Mouse (Mus musculus) hindbrain, embryonic 14.5 days (tissue): Measurements from ENCODE around the gene Lin28a. TPM values are rescaled to one million over a fixed set of nuclear protein-coding genes. Genes with fewer than 3 reads are reported as not detected.
"Not testable (repeated sequence)": the region's sequence is repeated elsewhere in the genome, so short reads cannot be mapped to it uniquely, and the experiment has no call there.

Experiments
- ATAC-seq: fragments of 200-750 bp; cut with Nextera tagmentation; 2 replicates; pipeline ENCODE4 v1.8.0; 2017; ENCODE audit warnings: moderate number of reproducible peaks, mild to moderate bottlenecking, moderate TSS enrichment, moderate library complexity; ENCODE audit not compliant: low FRiP score
- DNase-seq: peaks from one replicate; pipeline ENCODE4 v3.0.0-alpha.2; 2015; ENCODE audit warnings: low spot score
- H3K27ac ChIP-seq: fragments of 300-500 bp; sonication (generic); 2 replicates; pipeline ENCODE4 v1.5.1; 2014; ENCODE audit warnings: mild to moderate bottlenecking, moderate library complexity
- H3K27me3 ChIP-seq: fragments of 300-500 bp; sonication (generic); 2 replicates; pipeline ENCODE4 v1.6.1; 2014; ENCODE audit warnings: mild to moderate bottlenecking, low read length, mixed read lengths; ENCODE audit not compliant: control insufficient read depth, insufficient read depth
- H3K36me3 ChIP-seq: fragments of 300-500 bp; sonication (generic); replicated peaks from 2 replicates; pipeline ENCODE4 v1.6.1; 2014; ENCODE audit not compliant: control insufficient read depth, insufficient read depth
- H3K4me1 ChIP-seq: fragments of 300-500 bp; sonication (generic); replicated peaks from 2 replicates; pipeline ENCODE4 v1.6.1; 2014; ENCODE audit warnings: antibody characterized with exemption, low read length, mixed read lengths; ENCODE audit not compliant: control insufficient read depth, insufficient read depth
- H3K4me2 ChIP-seq: fragments of 300-500 bp; sonication (generic); replicated peaks from 2 replicates; pipeline ENCODE4 v1.6.1; 2014; ENCODE audit warnings: mild to moderate bottlenecking, moderate library complexity
- H3K4me3 ChIP-seq: fragments of 300-500 bp; sonication (generic); replicated peaks from 2 replicates; pipeline ENCODE4 v1.5.1; 2014; ENCODE audit warnings: mild to moderate bottlenecking, low read length
- H3K9ac ChIP-seq: fragments of 300-500 bp; sonication (generic); 2 replicates; pipeline ENCODE4 v1.6.1; 2014
- H3K9me3 ChIP-seq: fragments of 300-500 bp; sonication (generic); 2 replicates; pipeline ENCODE4 v1.6.1; 2016; ENCODE audit warnings: low read length; ENCODE audit not compliant: control insufficient read depth
- WGBS: fragments of 180-500 bp; shearing (Covaris S2); extraction: QIAGEN DNeasy Blood & Tissue Kit; methylation state at CpG from one replicate; pipeline ENCODE4 v1.1.7; 2014; 5-methylcytosine and 5-hydroxymethylcytosine counted together
- polyA plus RNA-seq: library from polyadenylated mRNA; unstranded; fragments of >200 nt; fragmentation: Nextera tagmentation; extraction: Ambion mirVana; gene quantifications from 2 replicates; pipeline ENCODE4 v1.2.1, GENCODE M21; 2014

Gene Lin28a
- polyA plus RNA-seq, 1 experiment from 2014 or later: 0.13 TPM

DNA sequence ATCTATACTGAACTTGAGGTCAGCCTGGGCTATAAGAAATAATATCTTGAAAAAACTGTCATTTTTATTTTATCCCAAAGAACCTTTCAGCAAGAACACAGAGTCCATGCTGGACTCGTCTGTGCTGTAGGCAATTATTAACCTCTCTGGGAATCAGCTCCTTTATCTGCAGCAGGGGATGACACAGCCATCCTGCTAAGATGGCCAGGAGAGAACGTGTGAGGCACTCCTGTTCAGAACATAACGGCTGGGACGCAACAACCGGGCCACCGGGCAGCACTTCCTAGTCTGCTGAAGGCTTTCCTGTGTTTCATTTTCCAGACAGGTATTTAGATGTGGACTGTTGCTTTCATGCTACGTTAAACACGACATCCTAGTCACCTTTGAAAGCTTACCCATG is 23.9 kb downstream of the Lin28a start:
- WGBS: 88% methylated on average over 8 of the region's 8 CpGs
- Histone ChIP-seq H3K4me3 (no peak overlapping the region), H3K9ac (no peak overlapping the region), H3K36me3 (peaks cover 68% of the 10 kb centered on the region), H3K27me3 (no peaks in the 10 kb centered on the region), H3K27ac (no peak overlapping the region), H3K4me2 (no peak overlapping the region), H3K4me1 (peaks cover 3% of the 10 kb centered on the region; the same call in 1 of the 2 replicates), H3K9me3 (no peaks in the 10 kb centered on the region)
- ATAC-seq (no peak), DNase-seq (no peak)

DNA sequence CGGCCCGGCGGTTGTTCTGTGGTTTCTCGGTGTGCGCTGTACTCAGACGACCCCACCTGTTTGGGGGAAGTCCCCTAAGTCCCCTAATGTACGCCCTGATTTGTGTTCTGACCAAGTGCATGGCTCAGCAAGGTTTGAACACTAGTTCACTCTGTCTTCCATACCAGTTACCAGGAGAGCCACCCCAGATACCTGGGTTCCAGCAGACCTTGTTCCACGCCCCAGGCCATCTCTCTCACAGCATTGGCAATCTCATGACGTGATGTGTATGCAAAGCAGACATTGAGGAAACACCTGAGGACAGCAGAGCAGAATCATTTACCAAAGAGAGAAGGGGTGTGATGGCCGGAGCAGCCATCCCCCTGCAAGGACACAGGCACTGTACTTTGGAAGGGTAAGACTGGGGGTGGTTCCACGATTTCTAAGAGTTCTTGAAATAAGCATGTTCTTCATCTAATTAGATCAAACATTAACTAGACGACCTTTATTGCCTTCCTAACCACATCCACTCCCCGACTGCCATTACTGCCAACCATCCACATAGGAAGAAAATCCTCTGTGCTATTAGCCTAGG is 27.5 kb downstream of the Lin28a start:
- H3K36me3 ChIP-seq: peaks cover 89% of the 10 kb centered on the region
- ATAC-seq (no peak), DNase-seq (no peak)
- H3K4me3 ChIP-seq: no peak overlapping the region
- 91% methylated on average over 13 of the region's 13 CpGs for WGBS
- H3K27me3 ChIP-seq: no peaks in the 10 kb centered on the region
- no peak overlapping the region for H3K9ac ChIP-seq
- no peak overlapping the region for H3K4me2 ChIP-seq
- no peak overlapping the region for H3K27ac ChIP-seq
- H3K9me3 ChIP-seq: no peaks in the 10 kb centered on the region
- no peaks in the 10 kb centered on the region for H3K4me1 ChIP-seq

DNA sequence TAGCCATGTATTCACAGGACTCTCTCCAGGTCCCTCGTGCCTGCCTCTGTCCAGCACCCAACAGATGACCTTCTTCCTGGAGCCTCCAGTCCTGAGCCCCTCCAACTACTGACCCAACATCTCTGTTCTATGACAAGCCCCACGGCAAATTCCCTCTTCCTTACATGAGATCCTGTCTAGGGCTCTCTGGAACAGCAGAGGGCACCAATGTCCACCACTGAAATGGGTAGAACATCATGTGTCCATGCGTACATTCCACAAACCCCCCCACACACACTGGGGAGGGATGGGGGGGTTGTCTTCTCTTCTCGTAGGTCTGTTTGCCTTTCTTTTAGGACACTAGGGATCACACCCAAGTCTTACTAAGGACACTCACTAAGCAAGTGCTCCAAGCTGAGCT is 28.6 kb downstream of the Lin28a start:
- Histone ChIP-seq H3K27me3 (no peaks in the 10 kb centered on the region), H3K4me1 (no peaks in the 10 kb centered on the region), H3K9ac (no peak overlapping the region), H3K36me3 (peaks cover 89% of the 10 kb centered on the region), H3K4me2 (no peak overlapping the region), H3K27ac (no peak overlapping the region), H3K4me3 (no peak overlapping the region), H3K9me3 (no peaks in the 10 kb centered on the region)
- ATAC-seq (no peak), DNase-seq (no peak)
- WGBS: 64% methylated on average over 4 of the region's 4 CpGs

DNA sequence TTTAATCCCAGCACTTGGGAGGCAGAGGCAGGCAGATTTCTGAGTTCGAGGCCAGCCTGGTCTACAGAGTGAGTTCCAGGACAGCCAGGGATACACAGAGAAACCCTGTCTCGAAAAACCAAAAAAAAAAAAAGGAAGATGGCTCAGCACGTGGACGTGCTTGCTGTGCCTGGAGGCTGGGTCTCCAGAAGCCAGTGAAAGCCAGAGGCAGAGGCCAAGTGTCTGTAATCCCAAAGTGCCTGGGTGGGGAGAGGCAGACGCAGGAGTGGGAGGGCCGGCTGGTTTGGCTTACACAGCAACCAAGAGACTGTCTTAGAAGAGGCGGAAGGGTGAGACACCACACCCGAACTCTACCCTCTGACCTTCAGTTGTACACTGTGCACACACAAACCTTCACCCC is 30.4 kb downstream of the Lin28a start:
- H3K27me3 ChIP-seq, H3K4me2 ChIP-seq, H3K4me3 ChIP-seq, H3K9me3 ChIP-seq, H3K27ac ChIP-seq, ATAC-seq, H3K4me1 ChIP-seq, DNase-seq, H3K9ac ChIP-seq: not testable (repeated sequence)
- H3K36me3 ChIP-seq: peaks cover 79% of the 10 kb centered on the region
- 90% methylated on average over 7 of the region's 8 CpGs for WGBS

DNA sequence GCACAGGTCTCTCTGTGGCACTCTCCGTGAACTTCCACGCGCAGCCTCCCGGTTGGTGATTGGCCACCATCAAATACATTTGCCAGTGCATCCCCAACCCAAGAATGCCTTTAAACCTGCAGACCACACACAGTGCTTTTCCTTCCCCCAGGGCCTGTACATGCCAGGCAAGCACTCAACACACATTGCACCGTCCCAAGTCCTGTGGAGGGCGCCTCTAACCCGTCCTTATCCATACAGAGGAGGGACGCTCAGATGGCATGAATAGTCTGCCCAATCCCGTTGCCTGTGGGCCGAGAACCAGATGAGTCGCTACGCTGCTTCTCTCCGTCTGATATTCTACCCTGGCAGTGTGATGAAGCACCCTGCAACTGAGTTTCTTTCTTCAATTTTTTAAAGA is 35.7 kb downstream of the Lin28a start:
- Histone ChIP-seq H3K27ac (no peak overlapping the region), H3K9me3 (no peaks in the 10 kb centered on the region), H3K36me3 (peaks cover 72% of the 10 kb centered on the region), H3K27me3 (no peaks in the 10 kb centered on the region), H3K4me3 (no peak overlapping the region), H3K4me1 (no peaks in the 10 kb centered on the region), H3K9ac (no peak overlapping the region), H3K4me2 (no peak overlapping the region)
- ATAC-seq: no peak
- 83% methylated on average over 13 of the region's 13 CpGs for WGBS
- DNase-seq: no peak

DNA sequence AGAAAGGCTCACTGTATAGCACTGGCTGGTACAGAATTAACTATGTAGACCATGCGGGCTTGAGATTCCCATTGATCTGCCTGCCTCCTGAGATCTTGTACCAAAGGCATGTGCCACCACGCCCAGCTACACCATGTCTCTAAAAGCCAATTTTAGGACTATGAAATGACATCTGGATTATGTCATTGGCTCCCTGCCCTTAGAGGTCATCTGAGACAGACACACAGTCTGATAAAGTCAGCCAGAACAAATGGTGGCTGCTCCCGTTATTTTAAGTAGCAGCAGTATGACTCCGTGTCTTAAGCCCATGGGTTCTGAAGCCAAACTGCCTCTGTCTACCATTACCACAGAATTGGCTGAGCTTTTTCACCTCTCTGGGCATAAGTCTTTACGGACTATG is 38.1 kb downstream of the Lin28a start:
- no peak for ATAC-seq
- Histone ChIP-seq H3K9ac (no peak overlapping the region), H3K27ac (no peak overlapping the region), H3K36me3 (peaks cover 68% of the 10 kb centered on the region), H3K4me2 (no peak overlapping the region), H3K27me3 (no peaks in the 10 kb centered on the region), H3K4me1 (no peaks in the 10 kb centered on the region), H3K4me3 (no peak overlapping the region), H3K9me3 (no peaks in the 10 kb centered on the region)
- 93% methylated on average over 5 of the region's 5 CpGs for WGBS
- no peak for DNase-seq

DNA sequence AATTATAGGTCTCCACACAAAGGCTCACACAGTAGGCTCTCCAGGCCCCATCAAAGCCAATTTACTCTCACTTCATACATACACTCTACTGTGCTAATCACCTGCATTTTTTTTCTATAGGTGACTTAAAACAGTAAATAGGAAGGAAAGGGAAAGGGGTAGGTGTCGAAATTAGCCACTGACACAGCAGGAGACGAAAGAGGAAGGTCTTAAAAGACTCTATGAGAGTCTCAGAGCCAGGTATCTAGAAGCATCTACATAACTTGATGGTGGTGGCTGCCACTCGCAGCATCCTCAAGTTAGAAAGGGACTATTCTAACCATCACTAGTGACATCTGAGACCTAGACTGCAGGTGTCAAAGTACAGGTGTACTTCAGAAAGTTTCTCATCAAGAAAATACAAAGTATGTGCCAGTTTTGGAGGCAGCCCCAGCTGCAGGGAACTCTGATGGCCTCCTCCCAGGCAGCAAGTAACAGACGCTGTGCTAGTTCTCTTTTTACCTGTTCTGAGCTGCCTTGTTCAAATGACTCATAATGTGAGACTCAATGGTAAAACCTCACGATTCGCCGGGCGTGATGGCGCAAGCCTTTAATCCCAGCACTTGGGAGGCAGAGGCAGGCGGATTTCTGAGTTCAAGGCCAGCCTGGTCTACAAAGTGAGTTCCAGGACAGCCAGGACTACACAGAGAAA is 40.5 kb downstream of the Lin28a start:
- Histone ChIP-seq H3K4me2 (no peak overlapping the region), H3K4me3 (no peak overlapping the region), H3K36me3 (peaks cover 65% of the 10 kb centered on the region), H3K27me3 (no peaks in the 10 kb centered on the region), H3K27ac (no peak overlapping the region), H3K9ac (no peak overlapping the region), H3K4me1 (no peaks in the 10 kb centered on the region), H3K9me3 (no peaks in the 10 kb centered on the region)
- 93% methylated on average over 10 of the region's 10 CpGs for WGBS
- ATAC-seq (no peak), DNase-seq (no peak)

DNA sequence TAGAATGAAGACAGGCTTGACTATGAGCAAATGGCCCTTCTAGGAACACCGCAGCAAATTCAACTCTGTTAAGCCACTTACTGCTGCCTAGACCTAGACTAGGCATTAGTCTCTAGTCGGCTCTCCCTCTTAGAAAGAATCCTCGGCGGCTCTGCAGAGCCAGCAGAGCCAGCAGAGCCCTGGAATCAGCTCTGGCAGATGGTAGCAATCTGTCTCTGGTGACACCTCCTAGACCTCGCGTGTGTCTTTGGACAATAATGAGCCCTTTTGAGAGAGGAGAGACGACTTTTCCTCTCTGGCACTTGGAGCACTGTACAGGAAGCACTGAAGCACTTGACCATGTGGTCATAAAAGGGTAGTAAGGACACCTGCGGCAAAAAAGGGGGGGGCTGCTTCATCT is 46.9 kb downstream of the Lin28a start:
- peaks cover 25% of the 10 kb centered on the region for H3K4me1 ChIP-seq
- H3K9me3 ChIP-seq: no peaks in the 10 kb centered on the region
- ATAC-seq (no peak), DNase-seq (no peak)
- H3K27ac ChIP-seq: peak overlapping the region; percentile 38
- no peak overlapping the region for H3K9ac ChIP-seq
- no peak overlapping the region for H3K4me3 ChIP-seq
- peaks cover 24% of the 10 kb centered on the region; the same call in 1 of the 2 replicates for H3K36me3 ChIP-seq
- WGBS: 51% methylated on average over 8 of the region's 8 CpGs
- no peak overlapping the region for H3K4me2 ChIP-seq
- H3K27me3 ChIP-seq: no peaks in the 10 kb centered on the region

DNA sequence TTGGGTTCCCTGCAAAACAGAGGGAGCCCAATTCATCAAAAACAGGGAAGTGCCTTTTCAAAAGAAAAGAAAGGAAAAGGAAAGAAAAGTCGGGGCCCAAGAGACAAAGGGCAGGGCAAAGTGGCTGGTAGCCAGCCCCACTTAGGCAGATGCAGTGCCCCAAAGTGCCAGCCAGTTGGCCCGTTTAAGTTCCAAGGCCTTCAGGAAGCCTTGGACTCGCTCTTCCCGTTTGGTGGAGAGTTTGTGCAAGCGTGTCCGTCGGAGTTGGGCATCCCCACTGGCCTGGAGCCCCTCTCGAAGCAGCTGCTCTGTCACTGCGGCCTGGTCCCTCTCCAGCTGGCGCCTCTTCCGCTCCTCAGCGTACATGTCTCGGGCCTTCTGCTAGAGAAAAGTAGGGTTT is 47.8 kb downstream of the Lin28a start:
- no peak for DNase-seq

More for the DNA sequence above, 47.8 kb downstream of the Lin28a start:
- H3K36me3 ChIP-seq: peaks cover 23% of the 10 kb centered on the region; the same call in 1 of the 2 replicates
- H3K27ac ChIP-seq: peak overlapping the region; percentile 97
- peaks cover 33% of the 10 kb centered on the region for H3K4me1 ChIP-seq
- WGBS: 66% methylated on average over 13 of the region's 13 CpGs
- H3K9ac ChIP-seq: no peak overlapping the region
- no peak overlapping the region for H3K4me2 ChIP-seq
- H3K27me3 ChIP-seq: no peaks in the 10 kb centered on the region
- no peak overlapping the region for H3K4me3 ChIP-seq
- no peak for ATAC-seq
- no peaks in the 10 kb centered on the region for H3K9me3 ChIP-seq
